Mouse (Mus musculus): ENCODE results near the gene Kdm4b.

Gene Kdm4b

GRCm38 (mm10) chr17:56340717-56341116, 14.9 kb downstream of the Kdm4b start:
- CTCF ChIA-PET: interaction anchor here (0.7 to 3.8 kb wide), 2 partner anchors 10 to 54 kb away, joined by 3 to 10 read pairs; no protein-coding TSS in a partner anchor

- CTCF ChIA-PET: interaction anchor here (1.2 kb wide), 1 partner anchor 17 kb away, joined by 3 read pairs; the partner anchor contains the start of gene Kdm4b
Measured at GRCm38 (mm10) chr17:56343466-56343865, 17.6 kb downstream of the Kdm4b start.

- CTCF ChIA-PET: interaction anchor here (0.7 kb wide), 1 partner anchor 326 kb away, joined by 19 read pairs; no protein-coding TSS in a partner anchor
Measured at GRCm38 (mm10) chr17:56345364-56345763, 19.5 kb downstream of the Kdm4b start.

- CTCF ChIA-PET: no interaction called here
Measured at GRCm38 (mm10) chr17:56348128-56348527, 22.3 kb downstream of the Kdm4b start.

GRCm38 (mm10) chr17:56348586-56348985, 22.7 kb downstream of the Kdm4b start:
- CTCF ChIA-PET: no interaction called here

GRCm38 (mm10) chr17:56350694-56351093, 24.8 kb downstream of the Kdm4b start:
- CTCF ChIA-PET: interaction anchor here (1.8 to 1.9 kb wide), 2 partner anchors 11 to 72 kb away, joined by 7 to 10 read pairs; no protein-coding TSS in a partner anchor

- CTCF ChIA-PET: interaction anchor here (0.8 to 1.3 kb wide), 4 partner anchors 10 to 195 kb away, joined by 3 to 4 read pairs (median 3); no protein-coding TSS in a partner anchor
Measured at GRCm38 (mm10) chr17:56356921-56357885, 31.3 kb downstream of the Kdm4b start.

GRCm38 (mm10) chr17:56359183-56359725, 33.4 kb downstream of the Kdm4b start:
- CTCF ChIA-PET: interaction anchor here (0.6 to 0.7 kb wide), 3 partner anchors 17 to 243 kb away, joined by 5 to 8 read pairs (median 5); no protein-coding TSS in a partner anchor

- CTCF ChIA-PET: interaction anchor here (0.6 kb wide), 1 partner anchor 119 kb away, joined by 8 read pairs; no protein-coding TSS in a partner anchor
Measured at GRCm38 (mm10) chr17:56359864-56360263, 34.0 kb downstream of the Kdm4b start.

- CTCF ChIA-PET: no interaction called here
Measured at GRCm38 (mm10) chr17:56360451-56360850, 34.6 kb downstream of the Kdm4b start.

- CTCF ChIA-PET: no interaction called here
Measured at GRCm38 (mm10) chr17:56361542-56361941, 35.7 kb downstream of the Kdm4b start.

- CTCF ChIA-PET: no interaction called here
Measured at GRCm38 (mm10) chr17:56365791-56366673, 40.2 kb downstream of the Kdm4b start.

GRCm38 (mm10) chr17:56368291-56368790, 42.5 kb downstream of the Kdm4b start:
- CTCF ChIA-PET: no interaction called here

- CTCF ChIA-PET: no interaction called here
Measured at GRCm38 (mm10) chr17:56370090-56370489, 44.2 kb downstream of the Kdm4b start.

- CTCF ChIA-PET: interaction anchor here (0.6 kb wide), 1 partner anchor 70 kb away, joined by 8 read pairs; no protein-coding TSS in a partner anchor
Measured at GRCm38 (mm10) chr17:56371029-56371660, 45.3 kb downstream of the Kdm4b start.

GRCm38 (mm10) chr17:56372109-56372508, 46.2 kb downstream of the Kdm4b start:
- CTCF ChIA-PET: no interaction called here

GRCm38 (mm10) chr17:56373136-56374034, 47.5 kb downstream of the Kdm4b start:
- CTCF ChIA-PET: no interaction called here

GRCm38 (mm10) chr17:56374851-56375250, 49.0 kb downstream of the Kdm4b start:
- CTCF ChIA-PET: interaction anchor here (0.6 kb wide), 1 partner anchor 52 kb away, joined by 3 read pairs; no protein-coding TSS in a partner anchor

GRCm38 (mm10) chr17:56379281-56379834, 53.5 kb downstream of the Kdm4b start:
- CTCF ChIA-PET: interaction anchor here (0.7 kb wide), 1 partner anchor 94 kb away, joined by 4 read pairs; no protein-coding TSS in a partner anchor

Data from spleen, embryonic (tissue).